Mouse (Mus musculus): ENCODE data around the gene Mrm2. TPM values are rescaled to one million over a fixed set of nuclear protein-coding genes. Genes with fewer than 3 reads are reported as not detected.

Gene Mrm2
- polyA plus RNA-seq (2015; fragmentation: Nextera tagmentation; extraction: Ambion mirVana), result 11.2 and 13.7 TPM in 2 replicates

- Histone ChIP-seq H3K9me3 (ENCODE audit: control insufficient read depth) (no peaks in the 10 kb centered on the region), H3K9ac (ENCODE audit: low read depth, low read length) (peak within 1 kb of the TSS; percentile 67), H3K4me1 (replicated peaks; ENCODE audit: control insufficient read depth, insufficient read depth, low read length) (0 out of 2 replicates have a peak, but pooled peaks cover 4% of the 10 kb centered on the region), H3K4me3 (ENCODE audit: low read depth, low read length) (peak within 1 kb of the TSS; percentile 75), H3K27ac (ENCODE audit: low read depth, low read length) (peak within 1 kb of the TSS; percentile 73), H3K4me2 (replicated peaks; ENCODE audit: low read depth) (peak within 1 kb of the TSS; percentile 91), H3K36me3 (ENCODE audit: control insufficient read depth, insufficient read depth) (peaks cover 19% of the 10 kb centered on the region; the same call in 1 of the 2 replicates), H3K27me3 (replicated peaks; ENCODE audit: control insufficient read depth, insufficient read depth, low read length) (no peaks in the 10 kb centered on the region)
- TF ChIP-seq CTCF (IDR thresholded peaks at IDR 0.05; ENCODE audit: low read depth), result peak; percentile 90
- 1% methylated on average over 39 of the region's 39 CpGs for WGBS
- ATAC-seq, result peak; percentile 80
Observed at GRCm38 (mm10) chr5:140331615-140332512, at the start of gene Mrm2. Gene Mrm2 (minus strand): TSS chr5:140331898.

GRCm38 (mm10) chr5:140381156-140381555 is 49.5 kb upstream of the Mrm2 start:
- no peak overlapping the region for H3K27ac ChIP-seq (ENCODE audit: low read depth, low read length)
- H3K27me3 ChIP-seq (replicated peaks; ENCODE audit: control insufficient read depth, insufficient read depth, low read length), result no peaks in the 10 kb centered on the region
- H3K4me1 ChIP-seq (replicated peaks; ENCODE audit: control insufficient read depth, insufficient read depth, low read length), result 0 out of 2 replicates have a peak, but pooled peaks cover 4% of the 10 kb centered on the region
- H3K4me3 ChIP-seq (ENCODE audit: low read depth, low read length), result no peak overlapping the region
- no peak for ATAC-seq
- H3K9ac ChIP-seq (ENCODE audit: low read depth, low read length), result no peak overlapping the region
- 0 out of 2 replicates have a peak, but pooled peaks cover 4% of the 10 kb centered on the region for H3K36me3 ChIP-seq (ENCODE audit: control insufficient read depth, insufficient read depth)
- no peak overlapping the region for H3K4me2 ChIP-seq (replicated peaks; ENCODE audit: low read depth)
- TF ChIP-seq CTCF (IDR thresholded peaks at IDR 0.05; ENCODE audit: low read depth), result no peak
- no peaks in the 10 kb centered on the region for H3K9me3 ChIP-seq (ENCODE audit: control insufficient read depth)
- 77% methylated on average over 7 of the region's 7 CpGs for WGBS

- H3K36me3 ChIP-seq (ENCODE audit: control insufficient read depth, insufficient read depth), result 0 out of 2 replicates have a peak, but pooled peaks cover 4% of the 10 kb centered on the region
- WGBS, result 79% methylated on average over 6 of the region's 6 CpGs
- no peak for TF ChIP-seq CTCF (IDR thresholded peaks at IDR 0.05; ENCODE audit: low read depth)
- no peaks in the 10 kb centered on the region for H3K27me3 ChIP-seq (replicated peaks; ENCODE audit: control insufficient read depth, insufficient read depth, low read length)
- H3K27ac ChIP-seq (ENCODE audit: low read depth, low read length), result no peak overlapping the region
- no peak for ATAC-seq
- H3K4me1 ChIP-seq (replicated peaks; ENCODE audit: control insufficient read depth, insufficient read depth, low read length), result 0 out of 2 replicates have a peak, but pooled peaks cover 4% of the 10 kb centered on the region
- no peak overlapping the region for H3K9ac ChIP-seq (ENCODE audit: low read depth, low read length)
- H3K4me2 ChIP-seq (replicated peaks; ENCODE audit: low read depth), result no peak overlapping the region
- H3K4me3 ChIP-seq (ENCODE audit: low read depth, low read length), result no peak overlapping the region
- H3K9me3 ChIP-seq (ENCODE audit: control insufficient read depth), result no peaks in the 10 kb centered on the region
Observed at GRCm38 (mm10) chr5:140379299-140379698, 47.6 kb upstream of the Mrm2 start.

- no peak overlapping the region for H3K27ac ChIP-seq (ENCODE audit: low read depth, low read length)
- no peak for ATAC-seq
Observed at GRCm38 (mm10) chr5:140378121-140378853, 46.6 kb upstream of the Mrm2 start.

GRCm38 (mm10) chr5:140375249-140375829 is 43.6 kb upstream of the Mrm2 start:
- Histone ChIP-seq H3K36me3 (ENCODE audit: control insufficient read depth, insufficient read depth) (0 out of 2 replicates have a peak, but pooled peaks cover 4% of the 10 kb centered on the region), H3K9me3 (ENCODE audit: control insufficient read depth) (no peaks in the 10 kb centered on the region), H3K9ac (ENCODE audit: low read depth, low read length) (no peak overlapping the region), H3K4me1 (replicated peaks; ENCODE audit: control insufficient read depth, insufficient read depth, low read length) (no peaks in the 10 kb centered on the region), H3K4me3 (ENCODE audit: low read depth, low read length) (no peak overlapping the region), H3K4me2 (replicated peaks; ENCODE audit: low read depth) (no peak overlapping the region), H3K27me3 (replicated peaks; ENCODE audit: control insufficient read depth, insufficient read depth, low read length) (no peaks in the 10 kb centered on the region), H3K27ac (ENCODE audit: low read depth, low read length) (no peak overlapping the region)
- TF ChIP-seq CTCF (IDR thresholded peaks at IDR 0.05; ENCODE audit: low read depth), result no peak
- WGBS, result 49% methylated on average over 4 of the region's 4 CpGs
- ATAC-seq, result no peak

More at GRCm38 (mm10) chr5:140378121-140378853, 46.6 kb upstream of the Mrm2 start:
- TF ChIP-seq CTCF (IDR thresholded peaks at IDR 0.05; ENCODE audit: low read depth), result no peak
- H3K4me2 ChIP-seq (replicated peaks; ENCODE audit: low read depth), result no peak overlapping the region
- H3K4me1 ChIP-seq (replicated peaks; ENCODE audit: control insufficient read depth, insufficient read depth, low read length), result no peaks in the 10 kb centered on the region
- 91% methylated on average over 6 of the region's 6 CpGs for WGBS
- H3K36me3 ChIP-seq (ENCODE audit: control insufficient read depth, insufficient read depth), result 0 out of 2 replicates have a peak, but pooled peaks cover 4% of the 10 kb centered on the region
- H3K4me3 ChIP-seq (ENCODE audit: low read depth, low read length), result no peak overlapping the region
- H3K27me3 ChIP-seq (replicated peaks; ENCODE audit: control insufficient read depth, insufficient read depth, low read length), result no peaks in the 10 kb centered on the region
- H3K9me3 ChIP-seq (ENCODE audit: control insufficient read depth), result no peaks in the 10 kb centered on the region
- H3K9ac ChIP-seq (ENCODE audit: low read depth, low read length), result no peak overlapping the region

Data from intestine, postnatal 0 days (tissue).